Mouse (Mus musculus) bone marrow, adult 2 months (tissue): Measurements from ENCODE around the gene Klre1.

Source experiments
- CTCF ChIP-seq: fragments of 200-500 bp; IDR thresholded peaks from 2 replicates; pipeline ENCODE4 v1.5.1; 2011; ENCODE audit warnings: low read length, control low read depth; ENCODE audit not compliant: control insufficient read depth, insufficient read depth
- POLR2A ChIP-seq: fragments of 200-500 bp; IDR thresholded peaks from 2 replicates; pipeline ENCODE4 v1.6.1; 2011; ENCODE audit warnings: low read depth, mild to moderate bottlenecking, control low read depth, low read length, borderline replicate concordance; ENCODE audit not compliant: control insufficient read depth

DNA sequence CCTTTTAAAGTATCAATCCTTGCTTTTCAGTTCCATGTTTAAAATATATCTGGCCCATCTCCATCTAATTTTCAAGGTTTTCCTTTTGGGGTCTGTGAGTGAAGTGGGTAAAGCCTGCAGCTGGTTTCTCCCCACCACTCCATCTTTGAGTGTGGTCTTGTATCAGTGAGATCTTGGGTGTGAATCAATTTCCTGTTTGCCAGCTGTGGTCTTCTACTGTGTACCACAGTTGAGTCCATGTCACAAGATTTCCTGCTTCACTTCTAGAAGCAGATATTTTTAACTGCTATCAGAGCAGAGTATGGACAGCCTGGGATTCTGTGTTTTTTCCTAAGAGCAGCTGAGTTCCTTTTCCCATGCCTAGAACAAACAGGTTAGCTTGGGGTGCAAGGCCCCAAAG is 30.7 kb downstream of the Klre1 start:
- TF ChIP-seq POLR2A (no peak), CTCF (no peak)
